Mouse (Mus musculus): Measurements from ENCODE around the gene Fam57b.
A peak's percentile ranks its signal among the peaks of the same experiment; 100 is the strongest.

Gene Fam57b

DNA sequence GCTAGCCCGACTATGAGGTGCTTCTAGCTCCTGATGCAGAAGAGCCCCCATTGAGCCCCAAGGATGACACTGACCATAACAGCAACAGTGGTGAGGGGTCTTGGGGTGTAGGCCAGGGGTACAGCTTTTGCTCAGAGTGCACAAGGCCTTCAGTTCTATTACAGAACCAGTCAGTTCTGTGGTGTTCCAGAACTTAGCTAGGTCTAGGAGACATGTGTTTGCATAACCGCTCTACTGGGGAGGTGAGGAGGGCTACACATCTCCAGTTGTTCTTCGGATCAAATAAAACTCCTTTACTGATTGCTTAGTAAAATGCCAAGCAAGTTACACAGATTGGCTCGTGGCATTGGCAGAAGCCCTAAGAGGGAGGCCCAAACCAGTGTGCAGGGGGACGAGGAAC lies 34.1 kb downstream of the Fam57b start, which contains the start of gene 4930451I11Rik:
4930451I11Rik (minus strand) TSS at position 101 of the 400 bp plus-strand sequence.
- no peak for DNase-seq (ENCODE audit: low spot score)

DNA sequence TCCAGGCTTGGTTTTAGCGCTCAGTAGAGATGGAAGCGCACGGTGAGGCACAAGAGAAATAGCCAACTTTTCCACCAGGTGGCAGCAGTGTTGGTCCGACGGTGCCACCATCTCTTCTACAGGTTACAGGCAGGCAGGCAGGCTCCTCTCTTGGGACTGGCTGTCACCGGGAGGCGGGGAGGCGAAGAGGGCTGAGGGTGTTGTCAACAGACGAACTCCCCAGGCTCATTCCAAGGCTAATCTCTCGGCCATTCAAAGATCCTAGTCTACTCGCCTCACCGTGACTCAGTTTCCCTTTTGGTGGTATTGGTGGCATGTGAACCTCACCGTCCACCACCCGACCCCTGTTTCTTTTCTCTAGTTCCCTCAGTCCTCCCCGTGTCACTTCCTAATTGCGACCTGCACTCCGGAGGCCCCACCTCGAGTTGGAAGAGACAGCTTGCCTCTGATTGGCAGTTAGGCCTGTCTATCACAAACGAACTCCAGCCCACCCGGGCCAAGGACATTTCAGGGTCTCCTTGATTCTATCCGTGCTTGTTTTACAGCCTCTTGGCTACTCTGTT lies 34.6 kb downstream of the Fam57b start:
- peak; percentile 72 for DNase-seq (ENCODE audit: low spot score)

DNA sequence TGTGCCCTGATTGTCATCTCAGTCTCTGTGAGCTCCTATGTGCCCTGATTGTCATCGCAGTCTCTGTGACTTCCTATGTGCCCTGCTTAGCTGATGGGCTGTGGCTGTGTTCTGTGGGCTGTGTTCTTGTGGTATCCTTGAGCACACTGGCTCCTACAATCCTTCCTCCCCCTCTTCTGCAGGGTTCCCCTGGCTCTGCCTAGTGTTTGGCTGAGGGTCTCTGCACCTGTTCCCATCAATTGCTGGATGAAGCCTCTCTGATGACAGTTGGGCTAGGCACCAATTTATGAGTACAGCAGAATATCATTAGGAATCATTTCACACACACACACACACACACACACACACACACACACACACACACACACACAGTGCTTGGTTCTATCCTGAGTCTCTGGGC lies 35.8 kb downstream of the Fam57b start:
- no peak for DNase-seq (ENCODE audit: low spot score)

- DNase-seq (ENCODE audit: low spot score), result no peak
Observed at GRCm38 (mm10) chr7:126843276-126843675, 45.8 kb downstream of the Fam57b start.

DNA sequence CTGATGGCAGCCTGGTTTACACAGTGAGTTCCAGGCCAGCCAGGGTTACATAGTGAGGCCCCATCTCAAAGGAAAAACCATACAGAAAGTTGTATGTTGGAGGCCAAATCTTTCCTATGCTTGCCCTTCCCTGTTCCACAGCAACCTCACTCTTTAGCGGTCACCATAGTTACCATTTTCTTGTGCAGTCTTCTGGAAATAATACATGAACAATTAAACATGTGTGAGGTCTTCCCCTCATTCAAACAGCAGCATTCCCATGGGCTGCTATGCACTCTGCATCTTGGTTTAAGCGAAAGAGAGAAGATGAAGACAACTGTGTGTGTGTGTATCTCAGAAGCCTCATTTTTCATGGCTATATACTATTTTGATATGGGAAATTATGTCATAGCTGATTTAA lies 48.0 kb downstream of the Fam57b start:
- DNase-seq (ENCODE audit: low spot score), result no peak

DNA sequence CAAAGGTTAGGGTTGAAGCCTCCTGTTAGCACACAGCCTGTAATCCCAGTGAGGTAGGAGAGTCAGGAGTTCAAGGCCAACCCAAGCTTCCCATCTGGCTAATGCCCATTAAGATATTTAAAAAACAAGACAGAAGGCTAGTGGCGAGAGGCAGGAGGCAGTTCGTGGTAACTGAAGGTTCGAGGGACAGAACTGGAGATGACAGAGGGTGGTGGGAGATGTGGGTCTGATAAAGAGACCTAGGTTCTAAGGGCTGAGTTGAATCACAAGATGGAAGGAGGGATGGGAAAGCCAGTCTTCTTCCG lies 49.6 kb downstream of the Fam57b start, which contains the start of gene Doc2a:
Doc2a (plus strand) TSS at position 301 of the 305 bp plus-strand sequence.
- DNase-seq (ENCODE audit: low spot score), result no peak

DNA sequence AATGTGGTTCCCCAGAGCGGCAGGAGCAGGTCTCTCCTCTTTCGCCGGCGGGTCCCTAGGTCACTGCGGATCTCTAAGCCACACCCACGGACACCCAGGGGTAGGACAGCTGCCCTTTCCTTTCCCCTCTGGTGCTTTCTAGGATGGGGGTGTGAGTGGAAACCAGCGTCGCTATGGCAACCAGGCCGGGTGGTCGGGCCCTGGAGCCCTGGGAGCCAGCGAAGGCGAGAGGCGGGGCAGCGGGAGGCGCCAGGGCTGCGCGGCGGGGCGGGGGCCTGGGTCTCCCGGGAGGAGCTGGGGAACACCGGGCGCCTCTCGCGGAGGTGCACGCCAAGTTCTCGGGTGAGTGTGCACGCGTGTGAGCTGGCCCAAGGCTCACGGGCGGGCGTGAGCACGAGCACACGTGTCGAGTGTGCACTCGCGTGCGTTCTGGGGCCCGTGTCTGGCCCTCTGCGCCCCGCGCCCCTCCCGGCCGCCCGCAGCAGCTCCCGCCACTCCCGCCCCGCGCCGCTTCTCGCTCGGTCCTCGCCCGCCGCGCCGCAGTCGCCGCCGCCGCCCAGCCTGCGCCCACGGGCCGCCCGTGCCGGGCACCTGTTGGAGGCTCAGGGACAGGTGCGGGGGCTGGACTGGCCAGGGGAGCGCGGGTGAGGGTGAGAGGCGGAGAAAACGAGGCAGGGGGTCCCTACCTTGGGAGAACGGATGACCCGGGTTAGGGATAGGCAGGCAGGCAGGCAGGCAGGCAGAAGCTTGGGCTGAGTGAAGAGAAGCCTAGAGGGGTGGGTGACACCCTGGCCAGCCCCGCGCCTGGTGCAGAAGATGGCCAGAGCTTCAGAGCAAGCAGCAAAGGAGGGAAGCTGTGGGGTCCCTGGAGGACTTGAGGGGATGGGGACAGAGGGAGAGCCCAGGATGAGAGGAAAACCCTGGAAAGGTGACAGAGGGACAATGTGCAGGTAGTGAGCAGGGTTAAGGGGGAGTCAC lies 50.2 kb downstream of the Fam57b start:
- no peak for DNase-seq (ENCODE audit: low spot score)

DNA sequence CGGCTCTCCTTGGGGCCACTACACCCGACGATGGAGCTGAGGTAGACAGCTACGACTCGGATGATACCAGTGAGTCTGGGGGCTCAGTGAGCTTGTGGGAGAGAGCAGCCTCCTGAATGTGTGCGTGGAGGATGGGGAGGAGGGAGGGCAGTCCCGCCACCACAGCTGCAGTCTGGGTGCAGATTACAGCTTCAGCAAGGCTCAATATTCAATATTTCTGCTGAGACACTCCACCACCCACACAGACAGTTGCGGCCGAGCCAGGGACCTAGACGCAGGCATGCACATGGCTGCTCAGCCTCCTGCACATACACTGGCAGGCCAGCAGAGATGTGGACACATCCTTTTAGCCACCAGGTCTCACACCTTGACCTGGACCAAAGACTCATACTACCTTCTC lies 51.3 kb downstream of the Fam57b start:
- no peak for DNase-seq (ENCODE audit: low spot score)

DNA sequence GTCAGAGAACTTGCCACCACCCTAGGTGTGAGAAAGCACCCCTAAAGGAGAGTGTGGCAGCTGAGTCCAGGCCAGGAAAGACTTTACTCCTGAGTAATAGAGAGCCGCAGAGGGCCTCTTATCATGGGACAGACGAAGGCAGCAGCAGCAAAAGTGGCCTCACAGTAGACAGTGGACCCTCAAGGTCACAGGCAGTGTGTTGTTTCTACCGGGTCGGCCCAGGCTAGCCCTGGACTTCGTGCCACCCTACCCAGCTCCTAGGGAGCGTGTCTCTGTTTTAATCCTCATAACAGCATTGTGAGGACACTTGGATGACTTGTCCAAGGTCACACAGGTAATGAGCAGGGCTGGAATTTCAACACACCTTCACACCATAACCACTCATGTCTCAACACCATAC lies 52.7 kb downstream of the Fam57b start:
- no peak for DNase-seq (ENCODE audit: low spot score)

DNA sequence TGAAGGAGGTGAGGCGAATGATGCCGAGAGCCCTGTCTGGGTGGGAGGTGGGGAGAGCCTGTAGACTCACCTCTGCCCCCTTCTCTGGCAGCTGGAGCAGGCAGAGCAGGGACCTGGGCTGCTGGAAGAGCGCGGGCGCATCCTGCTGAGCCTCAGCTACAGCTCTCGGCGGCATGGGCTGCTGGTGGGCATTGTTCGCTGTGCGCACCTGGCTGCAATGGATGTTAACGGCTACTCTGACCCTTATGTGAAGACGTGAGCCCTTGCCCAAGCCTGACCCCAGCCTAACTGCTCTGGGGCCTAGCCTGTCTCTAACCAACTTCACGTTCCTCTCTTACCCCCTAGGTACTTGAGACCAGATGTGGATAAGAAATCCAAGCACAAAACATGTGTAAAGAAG lies 53.7 kb downstream of the Fam57b start:
- DNase-seq (ENCODE audit: low spot score), result no peak

GRCm38 (mm10) chr7:126853454-126853853 lies 56.0 kb downstream of the Fam57b start:
- no peak for DNase-seq (ENCODE audit: low spot score)

- no peak for DNase-seq (ENCODE audit: low spot score)
Observed at GRCm38 (mm10) chr7:126855641-126856040, 58.2 kb downstream of the Fam57b start.

DNA sequence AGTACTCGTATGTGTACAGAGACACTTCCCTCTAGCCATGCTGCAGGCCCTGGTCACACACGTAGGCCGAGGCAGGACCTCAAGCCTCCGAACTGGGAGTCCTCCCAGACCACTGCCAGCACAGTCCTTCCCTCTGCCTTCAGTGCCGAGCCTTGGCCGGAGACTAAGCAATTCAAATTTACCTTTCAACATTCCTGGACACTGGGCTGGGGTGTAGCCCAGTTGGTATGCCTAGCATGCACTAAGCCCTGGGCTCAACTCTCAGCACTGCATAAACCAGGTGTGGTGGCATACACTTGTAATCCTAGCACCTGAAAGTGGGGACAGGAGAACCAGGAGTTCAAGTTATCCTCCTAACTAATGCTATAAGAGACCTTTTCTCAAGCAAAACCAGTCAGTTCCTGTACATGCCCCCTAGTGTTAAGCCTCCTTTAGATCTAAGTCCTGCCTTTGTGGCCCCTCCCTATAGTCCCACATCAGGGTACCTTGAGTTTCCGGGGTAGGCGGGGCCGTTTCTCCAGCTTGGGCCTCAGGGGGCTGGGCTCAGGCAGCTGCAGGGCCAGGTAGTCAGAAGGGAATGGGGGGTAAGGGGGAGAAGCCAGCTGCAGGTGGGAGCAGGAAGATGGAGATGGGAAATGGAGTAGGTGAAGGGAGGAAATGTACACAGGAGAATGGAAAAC lies 59.4 kb downstream of the Fam57b start:
- no peak for DNase-seq (ENCODE audit: low spot score)

DNA sequence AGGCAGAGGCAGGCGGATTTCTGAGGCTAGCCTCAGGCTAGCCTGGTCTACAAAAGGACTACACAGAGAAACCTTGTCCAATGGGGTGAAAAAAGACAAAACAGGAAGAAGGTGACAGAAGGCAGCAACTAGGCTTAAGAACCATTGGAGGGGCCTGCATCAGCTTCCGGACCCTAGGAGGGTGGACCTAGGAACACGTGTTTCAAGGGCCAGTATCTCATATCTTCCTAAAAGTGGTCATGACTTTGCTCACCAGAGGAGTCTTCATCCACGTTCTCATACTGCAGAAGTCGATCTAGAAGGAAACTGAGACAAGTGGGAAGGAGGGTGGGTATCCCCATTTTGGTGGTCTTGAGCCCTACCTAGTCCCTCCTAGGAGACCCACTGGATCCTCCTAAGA lies 63.5 kb downstream of the Fam57b start:
- DNase-seq (ENCODE audit: low spot score), result no peak

- DNase-seq (ENCODE audit: low spot score), result peak; percentile 93
Observed at GRCm38 (mm10) chr7:126861429-126862130, 64.1 kb downstream of the Fam57b start, which contains the start of gene Hirip3. TSS of gene Hirip3 (plus strand) at chr7:126861972.

DNA sequence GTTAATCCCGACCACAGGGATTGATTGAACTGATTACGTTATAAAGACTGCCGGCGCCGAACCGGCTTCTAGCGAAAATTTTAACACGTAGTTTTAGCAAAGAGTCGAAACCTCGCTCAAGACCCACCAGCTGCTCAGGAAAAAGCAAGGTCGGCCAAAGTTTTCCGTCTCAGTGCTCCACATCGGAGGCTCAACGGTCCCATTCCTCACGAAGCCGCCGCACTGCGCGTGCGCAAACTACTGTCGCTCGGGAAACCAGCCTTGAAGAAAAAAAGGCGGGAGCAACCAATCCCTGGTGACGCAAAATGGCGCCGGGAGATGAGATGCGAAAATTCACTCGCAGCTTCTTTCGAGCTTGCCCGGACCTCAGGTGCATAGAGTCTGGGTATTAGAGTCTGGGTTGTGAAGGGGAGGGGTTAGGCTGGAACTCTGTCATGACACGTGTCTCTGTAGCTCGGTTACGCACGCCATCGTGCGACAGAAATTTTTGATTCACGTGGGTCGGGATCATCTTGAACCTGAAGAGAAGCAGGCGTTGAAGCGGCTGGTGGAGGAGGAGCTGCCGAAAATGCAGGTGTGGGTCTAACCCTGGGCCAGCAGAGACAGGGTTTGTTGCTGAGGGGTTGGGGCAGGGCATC lies 64.8 kb downstream of the Fam57b start, which contains the start of gene Ino80e:
Ino80e (minus strand) TSS at position 231 of the 638 bp plus-strand sequence.
- peak; percentile 95 for DNase-seq (ENCODE audit: low spot score)

DNA sequence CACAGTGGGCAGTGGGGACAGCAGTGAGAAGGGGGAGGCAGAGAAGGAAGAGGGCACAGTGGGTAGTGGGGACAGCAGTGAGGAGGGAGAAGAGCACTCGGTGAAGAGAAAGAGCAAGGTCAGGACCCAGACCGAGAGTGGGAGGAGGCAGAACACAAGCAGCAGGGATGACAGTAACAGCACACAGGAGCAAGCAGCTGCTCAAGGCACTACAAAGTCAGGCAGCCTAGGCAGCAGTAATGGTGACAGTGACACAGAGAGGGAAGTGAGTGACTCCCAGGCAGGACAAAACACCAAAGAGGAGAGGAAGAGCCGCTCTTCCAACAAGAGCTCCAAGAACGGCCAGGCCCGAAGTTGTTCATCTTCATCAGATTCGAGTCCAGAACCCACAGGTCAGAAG lies 66.3 kb downstream of the Fam57b start:
- DNase-seq (ENCODE audit: low spot score), result no peak

- DNase-seq (ENCODE audit: low spot score), result no peak
Observed at GRCm38 (mm10) chr7:126867534-126867933, 70.1 kb downstream of the Fam57b start.

GRCm38 (mm10) chr7:126868003-126868402 lies 70.5 kb downstream of the Fam57b start:
- no peak for DNase-seq (ENCODE audit: low spot score)

GRCm38 (mm10) chr7:126869780-126870519 lies 72.5 kb downstream of the Fam57b start:
- no peak for DNase-seq (ENCODE audit: low spot score)

GRCm38 (mm10) chr7:126870520-126870891 lies 73.0 kb downstream of the Fam57b start:
- DNase-seq (ENCODE audit: low spot score), result no peak
